In the genomic region with DNA sequence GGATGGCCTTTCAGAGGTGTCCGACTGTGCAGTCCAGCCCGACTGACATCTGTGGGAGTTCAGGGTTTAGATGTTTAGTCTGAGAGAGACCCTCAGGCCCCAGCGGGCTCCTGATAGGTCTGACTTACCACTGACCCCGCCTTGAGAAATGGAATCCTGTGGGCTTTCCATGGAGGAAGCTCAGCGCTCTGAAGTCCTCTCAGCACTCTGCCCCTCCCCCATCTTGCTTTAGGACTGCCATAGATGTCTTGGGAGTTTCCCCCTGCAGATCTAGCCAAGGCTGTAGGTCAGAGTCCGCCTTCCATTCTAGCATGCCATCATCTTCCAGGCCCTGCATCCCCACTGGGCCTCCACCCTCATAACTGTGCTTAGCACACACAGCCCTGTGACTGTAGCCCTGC, we compare ENCODE assay signal across 15 mouse cellular contexts.
DNase-seq lines count a peak whose midpoint lies in the region; ATAC-seq and TF ChIP-seq lines count a peak whose summit lies in the region.
"Had no signal": no experiment of that assay in that cellular context is flagged by ENCODE, and none has a peak within 500 bp of the region (broad histone marks: within the 10 kb centered on the region; RNA-seq: fewer than 3 reads in every experiment).

No protein-coding gene starts in this region.

- no peak overlapping the region for H3K9ac ChIP-seq in heart, embryonic 13.5 days
- no peak overlapping the region for H3K9ac ChIP-seq in lung, embryonic 16.5 days (ENCODE audit: low read length)
- H3K9ac ChIP-seq in stomach, postnatal 0 days (ENCODE audit: low read length) = no peak overlapping the region
- H3K9ac ChIP-seq: liver, embryonic 15.5 days; midbrain, embryonic 15.5 days had no signal

- H3K27ac ChIP-seq in heart, embryonic 13.5 days (replicated peaks) = no peak overlapping the region
- 0 out of 2 replicates have a peak overlapping the region, but pooled peaks have one; percentile 12 for H3K27ac ChIP-seq in lung, embryonic 16.5 days (ENCODE audit: low read length)
- peak overlapping the region; percentile 69 for H3K27ac ChIP-seq in embryonic facial prominence, embryonic 10.5 days (replicated peaks)
- H3K27ac ChIP-seq in stomach, postnatal 0 days (replicated peaks) = no peak overlapping the region
- H3K27ac ChIP-seq: layer of hippocampus, adult 2 months; liver, embryonic 15.5 days; midbrain, embryonic 15.5 days had no signal

- no peak for DNase-seq in heart, postnatal 4 days
- DNase-seq in lung, adult 2 months = no peak
- DNase-seq in embryonic facial prominence, embryonic 10.5 days (ENCODE audit: low spot score) = peak; percentile 52
- DNase-seq in stomach, postnatal 0 days (ENCODE audit: low spot score) = no peak
- DNase-seq in layer of hippocampus, postnatal 36 days = no peak
- no peak for DNase-seq in layer of hippocampus, adult 18-20 months (ENCODE audit: low spot score in 2 of 2)
- DNase-seq: cerebellum, adult 18-20 months; retina, postnatal 1 day; spleen, adult 18-20 months had no signal

- no peak overlapping the region for H3K4me3 ChIP-seq in heart, embryonic 13.5 days
- H3K4me3 ChIP-seq in lung, embryonic 16.5 days (ENCODE audit: low read length) = no peak overlapping the region
- H3K4me3 ChIP-seq in lung, adult 2 months (replicated peaks; ENCODE audit: extremely low read depth, low read depth, low read length) = no peak overlapping the region
- H3K4me3 ChIP-seq in embryonic facial prominence, embryonic 10.5 days = no peak overlapping the region
- H3K4me3 ChIP-seq in stomach, postnatal 0 days (ENCODE audit: low read depth, low read length) = no peak overlapping the region
- H3K4me3 ChIP-seq: layer of hippocampus, adult 2 months; liver, embryonic 15.5 days; midbrain, embryonic 15.5 days had no signal

- no peaks in the 10 kb centered on the region for H3K36me3 ChIP-seq in heart, embryonic 13.5 days
- H3K36me3 ChIP-seq in lung, embryonic 16.5 days (ENCODE audit: control insufficient read depth, insufficient read depth, low read length) = no peaks in the 10 kb centered on the region
- H3K36me3 ChIP-seq in embryonic facial prominence, embryonic 10.5 days (replicated peaks) = no peaks in the 10 kb centered on the region
- H3K36me3 ChIP-seq in stomach, postnatal 0 days (ENCODE audit: control insufficient read depth, insufficient read depth, low read length) = no peaks in the 10 kb centered on the region
- H3K36me3 ChIP-seq: G1E; liver, embryonic 15.5 days; midbrain, embryonic 15.5 days had no signal

- no peaks in the 10 kb centered on the region for H3K27me3 ChIP-seq in heart, embryonic 13.5 days (replicated peaks)
- H3K27me3 ChIP-seq in lung, embryonic 16.5 days (ENCODE audit: control insufficient read depth, insufficient read depth, low read depth, low read length) = no peaks in the 10 kb centered on the region
- peaks cover 3% of the 10 kb centered on the region; the same call in 1 of the 2 replicates for H3K27me3 ChIP-seq in embryonic facial prominence, embryonic 10.5 days (replicated peaks; ENCODE audit: low read depth, poor library complexity, severe bottlenecking)
- H3K27me3 ChIP-seq in stomach, postnatal 0 days (ENCODE audit: control insufficient read depth, insufficient read depth, low read length) = no peaks in the 10 kb centered on the region
- H3K27me3 ChIP-seq: liver, embryonic 15.5 days; midbrain, embryonic 15.5 days had no signal

- TF ChIP-seq EP300 in stomach, postnatal 0 days (optimal IDR thresholded peaks at IDR 0.05) = no peak

- TF ChIP-seq POLR2A in lung, adult 2 months (IDR thresholded peaks at IDR 0.05; ENCODE audit: borderline replicate concordance, extremely low read depth, low read depth, low read length) = no peak

- no peak for TF ChIP-seq CTCF in lung, adult 2 months (IDR thresholded peaks at IDR 0.05; ENCODE audit: insufficient read depth, low read length)
- no peak for TF ChIP-seq CTCF in stomach, postnatal 0 days (IDR thresholded peaks at IDR 0.05; ENCODE audit: low read depth)

- no peaks in the 10 kb centered on the region for H3K9me3 ChIP-seq in heart, embryonic 13.5 days
- H3K9me3 ChIP-seq in lung, embryonic 16.5 days (ENCODE audit: control insufficient read depth, low read length) = no peaks in the 10 kb centered on the region
- H3K9me3 ChIP-seq in embryonic facial prominence, embryonic 10.5 days = no peaks in the 10 kb centered on the region
- no peaks in the 10 kb centered on the region for H3K9me3 ChIP-seq in stomach, postnatal 0 days (ENCODE audit: control insufficient read depth, low read length)
- H3K9me3 ChIP-seq: G1E; liver, embryonic 15.5 days; midbrain, embryonic 15.5 days had no signal

- WGBS in heart, embryonic 13.5 days = 22% methylated on average over 6 of the region's 6 CpGs
- WGBS in lung, embryonic 16.5 days = 18% methylated on average over 6 of the region's 6 CpGs
- WGBS in lung, adult 2 months = 36% methylated on average over 6 of the region's 6 CpGs
- WGBS in embryonic facial prominence, embryonic 10.5 days = 41% methylated on average over 6 of the region's 6 CpGs
- WGBS in stomach, postnatal 0 days = 43% methylated on average over 6 of the region's 6 CpGs

- H3K4me1 ChIP-seq in heart, embryonic 13.5 days = peaks cover 18% of the 10 kb centered on the region
- peaks cover 8% of the 10 kb centered on the region; the same call in 1 of the 2 replicates for H3K4me1 ChIP-seq in lung, embryonic 16.5 days (replicated peaks; ENCODE audit: control insufficient read depth, insufficient read depth, low read length)
- no peaks in the 10 kb centered on the region for H3K4me1 ChIP-seq in lung, adult 2 months (ENCODE audit: control insufficient read depth, insufficient read depth, low read length)
- H3K4me1 ChIP-seq in embryonic facial prominence, embryonic 10.5 days = peaks cover 35% of the 10 kb centered on the region
- no peaks in the 10 kb centered on the region for H3K4me1 ChIP-seq in stomach, postnatal 0 days (replicated peaks; ENCODE audit: control insufficient read depth, insufficient read depth)
- H3K4me1 ChIP-seq: liver, embryonic 15.5 days; midbrain, embryonic 15.5 days had no signal

- ATAC-seq in heart, embryonic 13.5 days (ENCODE audit: extremely low read depth, insufficient number of reproducible peaks, low FRiP score, low TSS enrichment) = no peak
- peak; percentile 84 for ATAC-seq in lung, embryonic 16.5 days (ENCODE audit: low read depth)
- ATAC-seq in stomach, postnatal 0 days (ENCODE audit: low FRiP score, low TSS enrichment) = peak; percentile 42; the same call in 1 of the 2 replicates
- ATAC-seq: midbrain, embryonic 15.5 days had no signal

- H3K4me2 ChIP-seq in heart, embryonic 13.5 days = peak overlapping the region; percentile 1; the same call in 1 of the 2 replicates
- H3K4me2 ChIP-seq in lung, embryonic 16.5 days (ENCODE audit: low read depth, low read length) = no peak overlapping the region
- H3K4me2 ChIP-seq in stomach, postnatal 0 days (replicated peaks; ENCODE audit: low read depth) = no peak overlapping the region
- H3K4me2 ChIP-seq: liver, embryonic 15.5 days; midbrain, embryonic 15.5 days had no signal

Comparison
In these comparisons a context has a peak if more than half of its experiments do, and no peak if none do; other contexts are left out.
1. H3K27ac ChIP-seq: peak in lung, embryonic 16.5 days (single experiment) and embryonic facial prominence, embryonic 10.5 days (single experiment); none in heart, embryonic 13.5 days (single experiment) and stomach, postnatal 0 days (single experiment).